Mouse (Mus musculus) liver, embryonic 12.5 days (tissue): ENCODE results near the gene Gm5089. TPM values are rescaled to one million over a fixed set of nuclear protein-coding genes. Genes with fewer than 3 reads are reported as not detected.
"Not testable (repeated sequence)": the region's sequence is repeated elsewhere in the genome, so short reads cannot be mapped to it uniquely, and the experiment has no call there.

ENCODE experiments used
- ATAC-seq: fragments of 200-750 bp; cut with Nextera tagmentation; 2 replicates; pipeline ENCODE4 v1.8.0; 2017; ENCODE audit warnings: moderate number of reproducible peaks, mild to moderate bottlenecking, moderate library complexity
- H3K27ac ChIP-seq: fragments of 300-500 bp; sonication (generic); 2 replicates; pipeline ENCODE4 v1.5.1; 2016; ENCODE audit warnings: mild to moderate bottlenecking
- H3K27me3 ChIP-seq: fragments of 300-500 bp; sonication (generic); replicated peaks from 2 replicates; pipeline ENCODE4 v1.6.1; 2016; ENCODE audit warnings: mild to moderate bottlenecking, moderate library complexity
- H3K36me3 ChIP-seq: fragments of 300-500 bp; sonication (generic); 2 replicates; pipeline ENCODE4 v1.6.1; 2016; ENCODE audit warnings: mild to moderate bottlenecking, moderate library complexity
- H3K4me1 ChIP-seq: fragments of 300-500 bp; sonication (generic); 2 replicates; pipeline ENCODE4 v1.6.1; 2016
- H3K4me2 ChIP-seq: fragments of 300-500 bp; sonication (generic); 2 replicates; pipeline ENCODE4 v1.6.1; 2016; ENCODE audit warnings: mild to moderate bottlenecking, moderate library complexity
- H3K4me3 ChIP-seq: fragments of 300-500 bp; sonication (generic); 2 replicates; pipeline ENCODE4 v1.5.1; 2016; ENCODE audit warnings: mild to moderate bottlenecking, moderate library complexity
- H3K9ac ChIP-seq: fragments of 300-500 bp; sonication (generic); 2 replicates; pipeline ENCODE4 v1.6.1; 2016; ENCODE audit warnings: mild to moderate bottlenecking, moderate library complexity
- H3K9me3 ChIP-seq: fragments of 300-500 bp; sonication (generic); replicated peaks from 2 replicates; pipeline ENCODE4 v1.6.1; 2016; ENCODE audit warnings: mild to moderate bottlenecking, moderate library complexity
- WGBS: fragments of 180-500 bp; shearing (Covaris S2); methylation state at CpG from one replicate; pipeline ENCODE4 v1.1.7; 2016; ENCODE audit not compliant: insufficient replicate concordance; 5-methylcytosine and 5-hydroxymethylcytosine counted together
- polyA plus RNA-seq: library from polyadenylated mRNA; unstranded; fragments of >200 nt; fragmentation: Nextera tagmentation; extraction: Ambion mirVana; gene quantifications from 2 replicates; pipeline ENCODE4 v1.2.1, GENCODE M21; 2016

Gene Gm5089
- polyA plus RNA-seq, 1 experiment from 2014 or later, result not detected

- Histone ChIP-seq H3K27me3 (peaks cover 98% of the 10 kb centered on the region), H3K4me1 (peaks cover 26% of the 10 kb centered on the region), H3K4me3 (no peak overlapping the region), H3K36me3 (no peaks in the 10 kb centered on the region), H3K9me3 (no peaks in the 10 kb centered on the region), H3K27ac (no peak overlapping the region), H3K4me2 (no peak overlapping the region), H3K9ac (no peak overlapping the region)
- no peak for ATAC-seq
- 23% methylated on average over 13 of the region's 13 CpGs for WGBS
Observed at GRCm38 (mm10) chr14:122465931-122466490, 15.1 kb upstream of the Gm5089 start.

- Histone ChIP-seq H3K4me1 (peaks cover 26% of the 10 kb centered on the region), H3K27ac (no peak within 1 kb of the TSS), H3K9me3 (no peaks in the 10 kb centered on the region), H3K4me3 (peak within 1 kb of the TSS; percentile 53), H3K9ac (no peak within 1 kb of the TSS), H3K36me3 (no peaks in the 10 kb centered on the region), H3K27me3 (peaks cover 95% of the 10 kb centered on the region), H3K4me2 (peak within 1 kb of the TSS; percentile 77)
- peak; percentile 48 for ATAC-seq
- WGBS, result 2% methylated on average over 56 of the region's 62 CpGs
Observed at GRCm38 (mm10) chr14:122464763-122465741, 14.1 kb upstream of the Gm5089 start, which contains the start of gene Zic5. Gene Zic5, minus strand, starts transcription at chr14:122465677.

GRCm38 (mm10) chr14:122464351-122464762 lies 13.4 kb upstream of the Gm5089 start:
- no peak overlapping the region for H3K27ac ChIP-seq
- H3K36me3 ChIP-seq, result no peaks in the 10 kb centered on the region
- peaks cover 26% of the 10 kb centered on the region for H3K4me1 ChIP-seq
- no peaks in the 10 kb centered on the region for H3K9me3 ChIP-seq
- H3K27me3 ChIP-seq, result peaks cover 95% of the 10 kb centered on the region
- peak; percentile 19 for ATAC-seq
- peak overlapping the region; percentile 77 for H3K4me2 ChIP-seq
- WGBS, result 2% methylated on average over 24 of the region's 62 CpGs
- no peak overlapping the region for H3K9ac ChIP-seq
- H3K4me3 ChIP-seq, result peak overlapping the region; percentile 53

- not testable (repeated sequence) for H3K27ac ChIP-seq
- ATAC-seq, result peak; percentile 26
- under 1% methylated on average over 47 of the region's 58 CpGs for WGBS
Observed at GRCm38 (mm10) chr14:122463734-122464341, 12.9 kb upstream of the Gm5089 start.

GRCm38 (mm10) chr14:122463080-122463691 lies 12.3 kb upstream of the Gm5089 start:
- Histone ChIP-seq H3K27me3 (peaks cover 88% of the 10 kb centered on the region), H3K9ac (no peak overlapping the region), H3K4me1 (peaks cover 26% of the 10 kb centered on the region), H3K36me3 (no peaks in the 10 kb centered on the region), H3K9me3 (no peaks in the 10 kb centered on the region), H3K27ac (no peak overlapping the region), H3K4me3 (peak overlapping the region; percentile 53), H3K4me2 (peak overlapping the region; percentile 77)
- ATAC-seq, result no peak
- 2% methylated on average over 40 of the region's 40 CpGs for WGBS

More at GRCm38 (mm10) chr14:122463734-122464341, 12.9 kb upstream of the Gm5089 start:
- H3K4me2 ChIP-seq, result peak overlapping the region; percentile 77
- peak overlapping the region; percentile 53 for H3K4me3 ChIP-seq
- not testable (repeated sequence) for H3K9ac ChIP-seq, H3K36me3 ChIP-seq, H3K9me3 ChIP-seq
- H3K4me1 ChIP-seq, result peaks cover 26% of the 10 kb centered on the region
- peaks cover 91% of the 10 kb centered on the region for H3K27me3 ChIP-seq

- H3K27me3 ChIP-seq, result peaks cover 83% of the 10 kb centered on the region
- H3K27ac ChIP-seq, result no peak overlapping the region
- H3K9ac ChIP-seq, result no peak overlapping the region
- H3K4me3 ChIP-seq, result no peak overlapping the region
- no peaks in the 10 kb centered on the region for H3K9me3 ChIP-seq
- 24% methylated on average over 17 of the region's 17 CpGs for WGBS
- peaks cover 26% of the 10 kb centered on the region for H3K4me1 ChIP-seq
- no peaks in the 10 kb centered on the region for H3K36me3 ChIP-seq
- ATAC-seq, result no peak
- no peak overlapping the region for H3K4me2 ChIP-seq
Observed at GRCm38 (mm10) chr14:122462689-122463079, 11.8 kb upstream of the Gm5089 start.

- peaks cover 76% of the 10 kb centered on the region for H3K27me3 ChIP-seq
- no peak overlapping the region for H3K4me3 ChIP-seq
- H3K27ac ChIP-seq, result no peak overlapping the region
- WGBS, result 32% methylated on average over 9 of the region's 9 CpGs
- H3K4me1 ChIP-seq, result peaks cover 26% of the 10 kb centered on the region
- H3K9me3 ChIP-seq, result no peaks in the 10 kb centered on the region
- H3K9ac ChIP-seq, result no peak overlapping the region
- no peaks in the 10 kb centered on the region for H3K36me3 ChIP-seq
- H3K4me2 ChIP-seq, result no peak overlapping the region
- ATAC-seq, result no peak
Observed at GRCm38 (mm10) chr14:122461966-122462365, 11.1 kb upstream of the Gm5089 start.

- Histone ChIP-seq H3K4me2 (no peak overlapping the region), H3K4me3 (no peak overlapping the region), H3K27ac (no peak overlapping the region), H3K9me3 (no peaks in the 10 kb centered on the region), H3K27me3 (peaks cover 72% of the 10 kb centered on the region), H3K36me3 (no peaks in the 10 kb centered on the region), H3K4me1 (peaks cover 26% of the 10 kb centered on the region), H3K9ac (no peak overlapping the region)
- ATAC-seq, result no peak
- 47% methylated on average over 3 of the region's 3 CpGs for WGBS
Observed at GRCm38 (mm10) chr14:122461500-122461899, 10.6 kb upstream of the Gm5089 start.

GRCm38 (mm10) chr14:122460226-122460625 lies 9.3 kb upstream of the Gm5089 start:
- no peak for ATAC-seq

GRCm38 (mm10) chr14:122459776-122460175 lies 8.9 kb upstream of the Gm5089 start:
- Histone ChIP-seq H3K9me3 (no peaks in the 10 kb centered on the region), H3K9ac (no peak overlapping the region), H3K36me3 (no peaks in the 10 kb centered on the region), H3K4me2 (no peak overlapping the region), H3K27ac (no peak overlapping the region), H3K4me1 (peaks cover 17% of the 10 kb centered on the region), H3K4me3 (no peak overlapping the region), H3K27me3 (peaks cover 69% of the 10 kb centered on the region)
- ATAC-seq, result no peak
- 79% methylated on average over 1 of the region's 1 CpGs for WGBS

More at GRCm38 (mm10) chr14:122460226-122460625, 9.3 kb upstream of the Gm5089 start:
- H3K4me2 ChIP-seq, result no peak overlapping the region
- 53% methylated on average over 5 of the region's 5 CpGs for WGBS
- no peaks in the 10 kb centered on the region for H3K9me3 ChIP-seq
- no peak overlapping the region for H3K4me3 ChIP-seq
- H3K27me3 ChIP-seq, result peaks cover 69% of the 10 kb centered on the region
- no peaks in the 10 kb centered on the region for H3K36me3 ChIP-seq
- H3K27ac ChIP-seq, result no peak overlapping the region
- H3K4me1 ChIP-seq, result peaks cover 22% of the 10 kb centered on the region
- H3K9ac ChIP-seq, result no peak overlapping the region

- not testable (repeated sequence) for ATAC-seq, H3K9me3 ChIP-seq, H3K36me3 ChIP-seq, H3K4me3 ChIP-seq, H3K4me2 ChIP-seq, H3K27ac ChIP-seq, H3K9ac ChIP-seq
- peaks cover 13% of the 10 kb centered on the region for H3K4me1 ChIP-seq
- H3K27me3 ChIP-seq, result peaks cover 68% of the 10 kb centered on the region
- WGBS, result 77% methylated on average over 7 of the region's 12 CpGs
Observed at GRCm38 (mm10) chr14:122459332-122459731, 8.4 kb upstream of the Gm5089 start.
